Mouse (Mus musculus) hindbrain, embryonic 14.5 days (tissue): ENCODE measurements at regions not wholly inside any gene's neighbourhood (a gene's known extent, or its start where the extent isn't known, plus 50 kb on each side); places are given as distances from the start of the nearest gene placed in this dataset.

Experiments used
- ATAC-seq: fragments of 200-750 bp; cut with Nextera tagmentation; 2 replicates; pipeline ENCODE4 v1.8.0; 2017; ENCODE audit warnings: moderate number of reproducible peaks, mild to moderate bottlenecking, moderate TSS enrichment, moderate library complexity; ENCODE audit not compliant: low FRiP score
- DNase-seq: peaks from one replicate; pipeline ENCODE4 v3.0.0-alpha.2; 2015; ENCODE audit warnings: low spot score
- H3K27ac ChIP-seq: fragments of 300-500 bp; sonication (generic); 2 replicates; pipeline ENCODE4 v1.5.1; 2014; ENCODE audit warnings: mild to moderate bottlenecking, moderate library complexity
- H3K27me3 ChIP-seq: fragments of 300-500 bp; sonication (generic); 2 replicates; pipeline ENCODE4 v1.6.1; 2014; ENCODE audit warnings: mild to moderate bottlenecking, low read length, mixed read lengths; ENCODE audit not compliant: control insufficient read depth, insufficient read depth
- H3K36me3 ChIP-seq: fragments of 300-500 bp; sonication (generic); replicated peaks from 2 replicates; pipeline ENCODE4 v1.6.1; 2014; ENCODE audit not compliant: control insufficient read depth, insufficient read depth
- H3K4me1 ChIP-seq: fragments of 300-500 bp; sonication (generic); replicated peaks from 2 replicates; pipeline ENCODE4 v1.6.1; 2014; ENCODE audit warnings: antibody characterized with exemption, low read length, mixed read lengths; ENCODE audit not compliant: control insufficient read depth, insufficient read depth
- H3K4me2 ChIP-seq: fragments of 300-500 bp; sonication (generic); replicated peaks from 2 replicates; pipeline ENCODE4 v1.6.1; 2014; ENCODE audit warnings: mild to moderate bottlenecking, moderate library complexity
- H3K4me3 ChIP-seq: fragments of 300-500 bp; sonication (generic); replicated peaks from 2 replicates; pipeline ENCODE4 v1.5.1; 2014; ENCODE audit warnings: mild to moderate bottlenecking, low read length
- H3K9ac ChIP-seq: fragments of 300-500 bp; sonication (generic); 2 replicates; pipeline ENCODE4 v1.6.1; 2014
- H3K9me3 ChIP-seq: fragments of 300-500 bp; sonication (generic); 2 replicates; pipeline ENCODE4 v1.6.1; 2016; ENCODE audit warnings: low read length; ENCODE audit not compliant: control insufficient read depth
- WGBS: fragments of 180-500 bp; shearing (Covaris S2); extraction: QIAGEN DNeasy Blood & Tissue Kit; methylation state at CpG from one replicate; pipeline ENCODE4 v1.1.7; 2014; 5-methylcytosine and 5-hydroxymethylcytosine counted together

DNA sequence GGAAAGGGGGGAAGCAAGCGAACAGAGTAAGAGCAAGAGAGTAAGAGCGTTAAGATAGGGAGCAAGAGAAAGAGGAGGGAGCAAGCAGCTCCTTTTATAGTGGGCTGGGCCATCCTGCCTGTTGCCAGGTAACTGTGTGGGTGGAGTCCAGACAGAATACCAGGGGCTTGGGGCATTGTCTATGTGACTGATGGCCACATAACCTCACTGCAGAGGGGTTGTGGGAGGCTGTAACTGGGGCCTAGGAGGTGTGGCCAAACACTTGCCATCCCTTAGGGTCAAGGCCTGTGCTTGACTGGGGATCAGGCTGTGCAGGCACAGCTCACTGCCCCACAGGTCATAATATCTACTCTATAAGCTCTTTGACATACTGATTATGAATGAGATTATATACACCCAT lies 76.2 kb upstream of the Abca1 start:
- ATAC-seq (no peak; the same call in 1 of the 2 replicates), DNase-seq (no peak)
- H3K9me3 ChIP-seq: no peaks in the 10 kb centered on the region
- H3K4me2 ChIP-seq: no peak overlapping the region
- H3K9ac ChIP-seq: no peak overlapping the region
- H3K4me1 ChIP-seq: no peaks in the 10 kb centered on the region
- H3K27me3 ChIP-seq: no peaks in the 10 kb centered on the region
- no peak overlapping the region for H3K27ac ChIP-seq
- 29% methylated on average over 2 of the region's 2 CpGs for WGBS
- H3K36me3 ChIP-seq: no peaks in the 10 kb centered on the region
- no peak overlapping the region for H3K4me3 ChIP-seq

DNA sequence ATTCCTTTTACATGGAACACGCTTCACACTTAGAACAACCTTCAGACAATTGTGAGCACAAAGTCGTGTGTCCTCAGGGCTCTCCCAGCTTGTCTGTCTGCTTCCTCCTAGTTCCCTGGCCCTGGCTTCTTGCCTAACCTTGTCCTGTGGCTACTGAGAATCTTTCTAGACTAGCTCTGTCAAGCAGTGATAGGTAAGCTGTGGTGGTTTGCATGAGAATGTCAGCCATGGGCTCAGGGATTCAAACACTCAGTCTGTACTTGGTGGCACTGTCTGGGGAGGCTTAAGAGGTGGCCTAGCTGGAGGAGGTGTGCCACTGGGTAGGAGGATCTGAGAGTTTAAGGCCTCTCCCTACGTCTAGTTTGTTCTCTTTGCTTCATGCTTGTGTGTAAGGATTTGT lies 72.7 kb upstream of the Abca1 start:
- no peaks in the 10 kb centered on the region for H3K9me3 ChIP-seq
- WGBS: 78% methylated on average over 3 of the region's 3 CpGs
- DNase-seq (no peak), ATAC-seq (no peak)
- H3K4me1 ChIP-seq: 0 out of 2 replicates have a peak, but pooled peaks cover 4% of the 10 kb centered on the region
- no peak overlapping the region for H3K27ac ChIP-seq
- no peak overlapping the region for H3K4me3 ChIP-seq
- no peaks in the 10 kb centered on the region for H3K27me3 ChIP-seq
- H3K9ac ChIP-seq: no peak overlapping the region
- H3K4me2 ChIP-seq: no peak overlapping the region
- H3K36me3 ChIP-seq: no peaks in the 10 kb centered on the region

DNA sequence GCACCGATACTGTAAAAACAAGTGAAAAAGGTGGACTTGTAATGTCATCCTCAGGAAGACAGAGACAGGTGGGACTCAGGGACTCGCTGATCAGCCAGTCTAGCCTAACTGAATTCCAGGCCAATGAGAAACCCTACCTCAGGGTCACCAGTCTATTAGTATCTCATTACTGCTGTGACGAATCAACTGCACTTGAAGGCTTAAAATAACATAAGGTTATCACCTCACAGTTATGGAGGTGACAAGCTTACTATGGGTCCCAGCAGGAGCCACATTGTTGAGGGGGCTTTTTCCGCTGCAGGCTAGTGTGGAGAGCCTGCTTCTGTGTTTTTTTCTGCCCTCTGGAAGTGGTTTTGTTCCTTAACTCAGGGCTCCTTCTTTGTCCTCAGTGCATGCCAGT lies 72.2 kb upstream of the Abca1 start:
- no peaks in the 10 kb centered on the region for H3K27me3 ChIP-seq
- DNase-seq (no peak), ATAC-seq (no peak)
- H3K9me3 ChIP-seq: no peaks in the 10 kb centered on the region
- H3K4me2 ChIP-seq: no peak overlapping the region
- 0 out of 2 replicates have a peak, but pooled peaks cover 4% of the 10 kb centered on the region for H3K4me1 ChIP-seq
- 56% methylated on average over 4 of the region's 4 CpGs for WGBS
- H3K9ac ChIP-seq: no peak overlapping the region
- no peaks in the 10 kb centered on the region for H3K36me3 ChIP-seq
- H3K27ac ChIP-seq: no peak overlapping the region
- H3K4me3 ChIP-seq: no peak overlapping the region

DNA sequence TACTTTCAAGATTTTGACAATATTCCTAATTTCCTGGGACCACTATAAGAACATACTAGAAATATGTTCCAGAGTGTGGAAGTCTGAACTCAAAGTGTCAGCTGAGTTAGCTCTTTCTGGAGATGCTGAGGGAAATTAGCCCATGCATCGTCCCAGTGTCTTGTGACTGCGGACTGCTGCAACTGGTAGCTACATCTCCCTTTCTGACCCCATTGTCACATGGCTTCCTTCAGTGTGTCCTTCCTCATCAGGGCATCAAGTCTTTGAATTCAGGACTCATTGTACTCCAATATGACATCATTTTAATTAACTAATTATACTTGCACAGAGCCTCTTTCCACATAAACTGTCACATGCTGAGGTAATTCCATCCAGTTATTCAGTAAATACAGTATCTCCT lies 71.4 kb upstream of the Abca1 start:
- H3K27ac ChIP-seq: no peak overlapping the region
- no peak overlapping the region for H3K9ac ChIP-seq
- H3K4me1 ChIP-seq: 0 out of 2 replicates have a peak, but pooled peaks cover 4% of the 10 kb centered on the region
- 90% methylated on average over 2 of the region's 2 CpGs for WGBS
- no peak overlapping the region for H3K4me3 ChIP-seq
- DNase-seq (no peak), ATAC-seq (no peak)
- H3K4me2 ChIP-seq: no peak overlapping the region
- H3K9me3 ChIP-seq: no peaks in the 10 kb centered on the region
- H3K36me3 ChIP-seq: no peaks in the 10 kb centered on the region
- no peaks in the 10 kb centered on the region for H3K27me3 ChIP-seq

DNA sequence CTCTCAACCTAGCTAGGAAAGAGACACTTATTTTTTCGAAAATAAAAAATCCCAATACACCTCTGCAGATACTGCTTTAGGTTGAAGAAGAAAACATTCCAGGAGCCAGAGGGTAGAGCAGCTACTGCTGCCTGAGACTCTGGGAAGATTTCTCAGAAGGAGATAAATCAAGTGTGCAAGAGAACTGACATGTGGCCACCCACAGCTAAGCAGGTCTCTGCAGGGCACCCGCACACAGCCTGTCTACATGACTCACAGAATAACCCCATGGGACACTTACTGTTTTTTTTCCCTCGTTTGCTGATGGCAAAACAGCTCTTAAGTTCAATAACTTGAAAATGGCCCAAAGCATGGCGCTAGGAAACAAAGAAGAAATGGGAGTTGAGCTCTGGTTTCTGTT lies 68.7 kb upstream of the Abca1 start:
- Histone ChIP-seq H3K4me1 (0 out of 2 replicates have a peak, but pooled peaks cover 4% of the 10 kb centered on the region), H3K36me3 (no peaks in the 10 kb centered on the region), H3K4me3 (no peak overlapping the region), H3K27ac (no peak overlapping the region), H3K27me3 (no peaks in the 10 kb centered on the region), H3K4me2 (no peak overlapping the region), H3K9me3 (no peaks in the 10 kb centered on the region), H3K9ac (no peak overlapping the region)
- DNase-seq: no peak
- no peak for ATAC-seq
- 52% methylated on average over 4 of the region's 4 CpGs for WGBS

DNA sequence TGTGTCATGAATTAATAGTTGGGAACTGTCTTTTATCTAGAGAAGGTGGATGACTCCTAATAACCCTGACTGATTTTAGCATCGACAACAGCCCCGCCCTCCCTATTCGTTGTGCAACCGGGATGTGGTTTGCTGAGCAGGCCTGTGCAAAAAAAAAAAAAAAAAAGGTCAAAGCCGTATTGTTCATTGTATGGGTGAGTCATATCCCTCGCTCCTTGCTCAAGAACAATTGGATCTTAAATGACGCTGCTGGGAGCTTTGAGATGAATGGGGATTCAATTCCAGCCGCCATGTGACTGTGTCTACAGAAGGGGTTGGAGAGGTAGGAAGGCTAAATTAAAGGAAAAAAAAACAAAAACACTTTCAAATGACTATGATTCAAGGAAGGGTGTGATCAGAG lies 68.1 kb upstream of the Abca1 start:
- WGBS: 17% methylated on average over 8 of the region's 8 CpGs
- no peak overlapping the region for H3K9ac ChIP-seq
- no peak overlapping the region for H3K27ac ChIP-seq
- no peak overlapping the region for H3K4me2 ChIP-seq
- no peak for ATAC-seq
- H3K4me1 ChIP-seq: 0 out of 2 replicates have a peak, but pooled peaks cover 4% of the 10 kb centered on the region
- no peaks in the 10 kb centered on the region for H3K27me3 ChIP-seq
- H3K36me3 ChIP-seq: no peaks in the 10 kb centered on the region
- no peaks in the 10 kb centered on the region for H3K9me3 ChIP-seq
- DNase-seq: no peak
- no peak overlapping the region for H3K4me3 ChIP-seq

DNA sequence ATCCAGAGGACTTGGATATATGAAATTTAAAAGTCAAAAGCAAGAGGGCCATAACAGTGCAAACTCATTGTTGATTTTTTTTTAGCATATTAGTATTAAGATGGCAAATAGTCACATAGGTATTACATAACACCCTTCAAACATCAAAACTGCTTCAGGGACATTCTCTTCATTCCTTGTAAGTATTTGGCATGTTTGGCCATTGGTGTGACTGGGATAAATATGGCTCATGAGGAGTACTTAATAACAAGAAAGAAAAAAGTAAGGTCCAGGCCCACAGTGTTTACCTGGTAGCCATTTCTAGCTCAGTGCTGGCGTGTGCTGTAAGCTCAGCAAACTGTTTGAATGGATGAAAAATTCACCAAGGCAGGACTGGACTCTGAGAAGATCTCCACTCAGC lies 67.4 kb upstream of the Abca1 start:
- Histone ChIP-seq H3K9me3 (no peaks in the 10 kb centered on the region), H3K9ac (no peak overlapping the region), H3K27me3 (no peaks in the 10 kb centered on the region), H3K4me1 (0 out of 2 replicates have a peak, but pooled peaks cover 4% of the 10 kb centered on the region), H3K4me3 (no peak overlapping the region), H3K27ac (no peak overlapping the region), H3K4me2 (no peak overlapping the region), H3K36me3 (no peaks in the 10 kb centered on the region)
- DNase-seq (no peak), ATAC-seq (no peak)
- 68% methylated on average over 1 of the region's 1 CpGs for WGBS

DNA sequence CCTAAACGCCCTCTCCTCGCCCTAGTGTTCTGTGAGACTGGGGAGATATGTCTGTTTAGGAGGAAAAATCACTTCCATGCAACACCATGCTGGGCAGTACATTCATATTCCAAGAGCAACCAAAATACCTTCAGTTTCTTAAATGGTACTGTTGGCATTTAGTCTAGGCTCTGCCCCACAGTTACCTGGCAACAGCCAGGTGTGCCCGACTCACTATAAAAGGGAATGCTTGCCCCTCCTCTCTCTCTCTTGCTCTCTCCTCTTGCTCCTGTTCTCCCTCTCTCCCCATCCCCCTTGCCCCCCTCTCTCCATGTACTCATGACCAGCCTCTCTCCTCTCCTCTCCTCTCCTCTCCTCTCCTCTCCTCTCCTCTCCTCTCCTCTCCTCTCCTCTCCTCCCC lies 66.7 kb upstream of the Abca1 start:
- no peak overlapping the region for H3K27ac ChIP-seq
- H3K36me3 ChIP-seq: no peaks in the 10 kb centered on the region
- H3K9me3 ChIP-seq: no peaks in the 10 kb centered on the region
- H3K4me2 ChIP-seq: no peak overlapping the region
- WGBS: 87% methylated on average over 3 of the region's 3 CpGs
- H3K4me3 ChIP-seq: no peak overlapping the region
- H3K4me1 ChIP-seq: 0 out of 2 replicates have a peak, but pooled peaks cover 4% of the 10 kb centered on the region
- DNase-seq (no peak), ATAC-seq (no peak)
- no peaks in the 10 kb centered on the region for H3K27me3 ChIP-seq
- no peak overlapping the region for H3K9ac ChIP-seq

DNA sequence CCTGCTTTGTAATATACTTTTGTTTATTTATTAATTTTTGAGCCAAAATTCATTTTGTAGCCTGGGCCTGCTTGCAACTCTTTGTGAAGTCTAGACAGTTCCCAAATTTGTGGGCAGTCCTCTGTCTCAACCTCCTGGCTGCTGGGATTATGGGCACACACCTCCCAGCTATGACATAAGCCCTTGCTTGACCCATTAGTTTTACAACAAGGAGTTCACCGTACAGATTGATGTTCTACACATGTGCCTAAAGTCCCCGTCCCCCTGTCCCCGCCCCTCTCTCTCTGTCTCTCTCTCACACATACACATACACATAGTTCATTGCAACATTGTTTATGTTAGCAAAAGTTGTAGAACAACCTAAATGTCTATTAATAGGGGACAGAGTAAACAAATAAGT lies 63.7 kb upstream of the Abca1 start:
- H3K4me1 ChIP-seq: peaks cover 8% of the 10 kb centered on the region
- no peak for DNase-seq
- no peaks in the 10 kb centered on the region for H3K27me3 ChIP-seq
- ATAC-seq: no peak
- 88% methylated on average over 3 of the region's 3 CpGs for WGBS
- no peaks in the 10 kb centered on the region for H3K9me3 ChIP-seq
- H3K4me3 ChIP-seq: no peak overlapping the region
- no peaks in the 10 kb centered on the region for H3K36me3 ChIP-seq
- no peak overlapping the region for H3K9ac ChIP-seq
- no peak overlapping the region for H3K4me2 ChIP-seq
- no peak overlapping the region for H3K27ac ChIP-seq

DNA sequence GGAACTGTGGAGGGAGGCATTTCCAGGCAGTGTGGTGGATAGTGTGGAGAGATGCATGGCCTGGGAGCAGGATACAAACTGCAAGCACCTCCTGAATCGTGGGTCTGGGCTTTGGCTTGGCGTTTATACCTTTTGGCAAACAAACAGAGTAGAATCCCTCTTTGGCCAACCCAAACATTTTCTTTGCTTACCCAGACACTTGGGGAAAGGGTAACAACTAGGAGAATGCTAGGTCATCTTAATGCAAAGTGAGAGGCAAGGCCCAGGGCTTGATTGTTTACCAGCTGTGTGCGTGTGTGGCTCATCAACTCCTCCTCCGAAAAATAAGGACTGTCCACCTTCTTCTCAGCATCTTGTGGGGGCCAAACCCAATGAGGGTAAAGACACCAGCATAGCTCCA lies 61.1 kb upstream of the Abca1 start:
- Histone ChIP-seq H3K27ac (no peak overlapping the region), H3K4me1 (peaks cover 10% of the 10 kb centered on the region), H3K9ac (no peak overlapping the region), H3K36me3 (no peaks in the 10 kb centered on the region), H3K9me3 (no peaks in the 10 kb centered on the region), H3K4me3 (no peak overlapping the region), H3K4me2 (no peak overlapping the region), H3K27me3 (no peaks in the 10 kb centered on the region)
- ATAC-seq (no peak), DNase-seq (no peak)
- 89% methylated on average over 4 of the region's 4 CpGs for WGBS
